Mouse (Mus musculus) lung, postnatal 0 days (tissue): ENCODE measurements around the gene Ankrd44.

Experiments
- CTCF ChIP-seq: IDR thresholded peaks from 2 replicates; pipeline ENCODE4 v1.5.1; 2016; ENCODE audit warnings: antibody characterized with exemption, mild to moderate bottlenecking
- EP300 ChIP-seq: IDR thresholded peaks from 2 replicates; pipeline ENCODE4 v1.6.1; 2016; ENCODE audit warnings: antibody characterized with exemption, mild to moderate bottlenecking, control low read depth

GRCm38 (mm10) chr1:54922707-54923106 lies 3.5 kb downstream of the Ankrd44 start:
- TF ChIP-seq CTCF: no peak
- no peak for TF ChIP-seq EP300
